12 mouse cellular contexts compared by ENCODE assay signal in genomic region chr9:16994169-16994568, GRCm38 (mm10).
DNase-seq lines count a peak whose midpoint lies in the region; ATAC-seq and TF ChIP-seq lines count a peak whose summit lies in the region.
"Had no signal": no experiment of that assay in that cellular context is flagged by ENCODE, and none has a peak within 500 bp of the region (broad histone marks: within the 10 kb centered on the region; RNA-seq: fewer than 3 reads in every experiment).

No protein-coding gene starts in this region.

- ATAC-seq in embryonic facial prominence, embryonic 14.5 days (ENCODE audit: low read depth): peak; percentile 60; the same call in 1 of the 2 replicates

- H3K4me3 ChIP-seq in embryonic facial prominence, embryonic 14.5 days (ENCODE audit: low read depth, low read length): no peak overlapping the region
- no peak overlapping the region for H3K4me3 ChIP-seq in embryonic facial prominence, embryonic 10.5 days
- H3K4me3 ChIP-seq in layer of hippocampus, adult 2 months: no peak overlapping the region
- no peak overlapping the region for H3K4me3 ChIP-seq in gastrocnemius, adult 2 months
- H3K4me3 ChIP-seq: forebrain, embryonic 10.5 days; hindbrain, embryonic 15.5 days; stomach, embryonic 15.5 days had no signal

- H3K27ac ChIP-seq in embryonic facial prominence, embryonic 14.5 days (replicated peaks; ENCODE audit: low read depth, low read length): no peak overlapping the region
- no peak overlapping the region for H3K27ac ChIP-seq in embryonic facial prominence, embryonic 10.5 days (replicated peaks)
- no peak overlapping the region for H3K27ac ChIP-seq in layer of hippocampus, adult 2 months
- H3K27ac ChIP-seq in gastrocnemius, adult 2 months: no peak overlapping the region
- H3K27ac ChIP-seq: forebrain, embryonic 10.5 days; hindbrain, embryonic 15.5 days; stomach, embryonic 15.5 days had no signal

- H3K36me3 ChIP-seq in embryonic facial prominence, embryonic 14.5 days (ENCODE audit: control insufficient read depth, insufficient read depth, low read length): no peaks in the 10 kb centered on the region
- no peaks in the 10 kb centered on the region for H3K36me3 ChIP-seq in embryonic facial prominence, embryonic 10.5 days (replicated peaks)
- H3K36me3 ChIP-seq: forebrain, embryonic 10.5 days; hindbrain, embryonic 15.5 days; stomach, embryonic 15.5 days had no signal

- 36% methylated on average over 2 of the region's 2 CpGs for WGBS in embryonic facial prominence, embryonic 14.5 days
- WGBS in embryonic facial prominence, embryonic 10.5 days: 53% methylated on average over 2 of the region's 2 CpGs

- TF ChIP-seq CTCF in layer of hippocampus, adult 2 months (conservative IDR thresholded peaks at IDR 0.05): no peak
- TF ChIP-seq CTCF in gastrocnemius, adult 2 months (IDR thresholded peaks at IDR 0.05): no peak

- no peak overlapping the region for H3K4me2 ChIP-seq in embryonic facial prominence, embryonic 14.5 days (ENCODE audit: low read depth, low read length)
- H3K4me2 ChIP-seq: hindbrain, embryonic 15.5 days; stomach, embryonic 15.5 days had no signal

- intact Hi-C loops in gastrocnemius, adult 2 months (cut with DNase I): no loop called here

- H3K4me1 ChIP-seq in embryonic facial prominence, embryonic 14.5 days (ENCODE audit: control insufficient read depth, insufficient read depth, low read length): no peaks in the 10 kb centered on the region
- H3K4me1 ChIP-seq in embryonic facial prominence, embryonic 10.5 days: no peaks in the 10 kb centered on the region
- H3K4me1 ChIP-seq: forebrain, embryonic 10.5 days; hindbrain, embryonic 15.5 days; stomach, embryonic 15.5 days had no signal

- H3K9me3 ChIP-seq in embryonic facial prominence, embryonic 14.5 days (ENCODE audit: control insufficient read depth, low read length): no peaks in the 10 kb centered on the region
- H3K9me3 ChIP-seq in embryonic facial prominence, embryonic 10.5 days: no peaks in the 10 kb centered on the region
- H3K9me3 ChIP-seq: forebrain, embryonic 10.5 days; hindbrain, embryonic 15.5 days; stomach, embryonic 15.5 days had no signal

- no peaks in the 10 kb centered on the region for H3K27me3 ChIP-seq in embryonic facial prominence, embryonic 14.5 days (replicated peaks; ENCODE audit: control insufficient read depth, insufficient read depth, low read length)
- H3K27me3 ChIP-seq in embryonic facial prominence, embryonic 10.5 days (replicated peaks; ENCODE audit: low read depth, poor library complexity, severe bottlenecking): no peaks in the 10 kb centered on the region
- H3K27me3 ChIP-seq: hindbrain, embryonic 15.5 days; stomach, embryonic 15.5 days had no signal

- DNase-seq in embryonic facial prominence, embryonic 14.5 days (ENCODE audit: low spot score): peak; percentile 79
- no peak for DNase-seq in embryonic facial prominence, embryonic 10.5 days (ENCODE audit: low spot score)
- DNase-seq in layer of hippocampus, adult 2 months (ENCODE audit: low spot score in 2 of 2): peak; percentile 1 to 15
- DNase-seq in layer of hippocampus, adult 9-11 months: no peak
- peak; percentile 34 for DNase-seq in gastrocnemius, adult 2 months
- peak; percentile 64 for DNase-seq in kidney, postnatal 10 days
- DNase-seq in thymus, postnatal 10 days (ENCODE audit: low spot score in 2 of 2): no peak
- DNase-seq in yolk sac, embryonic 10.5 days (ENCODE audit: low spot score): no peak
- DNase-seq: lung, postnatal 4 days had no signal

- no peak overlapping the region for H3K9ac ChIP-seq in embryonic facial prominence, embryonic 14.5 days (ENCODE audit: low read depth, low read length)
- H3K9ac ChIP-seq: hindbrain, embryonic 15.5 days; stomach, embryonic 15.5 days had no signal

Comparison
In these comparisons a context has a peak if more than half of its experiments do, and no peak if none do; other contexts are left out.
1. DNase-seq: peak in embryonic facial prominence, embryonic 14.5 days (single experiment), layer of hippocampus, adult 2 months (2 of 2), gastrocnemius, adult 2 months (single experiment) and kidney, postnatal 10 days (single experiment); none in embryonic facial prominence, embryonic 10.5 days (single experiment), layer of hippocampus, adult 9-11 months (single experiment), thymus, postnatal 10 days (0 of 2) and yolk sac, embryonic 10.5 days (single experiment).